Comparison of ENCODE assay signal across 10 mouse cellular contexts in the genomic region with DNA sequence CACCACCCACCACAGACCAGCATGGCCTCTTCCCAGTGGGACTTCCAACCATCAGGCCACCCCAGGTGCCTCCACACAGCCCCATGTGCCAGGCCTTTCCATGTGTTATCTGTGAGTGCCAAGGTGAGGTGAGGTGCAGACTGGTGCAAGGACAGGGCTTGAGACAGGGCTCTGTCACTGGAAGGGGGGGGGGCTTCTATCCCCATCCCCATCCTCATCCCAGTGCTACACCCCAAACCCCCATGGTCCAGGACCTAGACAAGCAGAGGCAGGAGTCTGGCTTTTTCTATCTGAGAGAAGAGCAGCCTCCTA. TPM values are rescaled to one million over a fixed set of nuclear protein-coding genes. Genes with fewer than 3 reads are reported as not detected.
DNase-seq lines count a peak whose midpoint lies in the region; ATAC-seq lines count a peak whose summit lies in the region.
"Had no signal": no experiment of that assay in that cellular context is flagged by ENCODE, and none has a peak within 500 bp of the region (broad histone marks: within the 10 kb centered on the region; RNA-seq: fewer than 3 reads in every experiment).

No protein-coding gene starts in this region.

- ATAC-seq in heart, embryonic 13.5 days (ENCODE audit: extremely low read depth, insufficient number of reproducible peaks, low FRiP score, low TSS enrichment), result peak; percentile 34; the same call in 1 of the 2 replicates
- ATAC-seq in lung, embryonic 16.5 days (ENCODE audit: low read depth), result no peak
- ATAC-seq in limb, embryonic 11.5 days (ENCODE audit: insufficient number of reproducible peaks, low FRiP score, low TSS enrichment, low read depth), result no peak; the same call in 1 of the 2 replicates
- no peak for ATAC-seq in stomach, embryonic 16.5 days (ENCODE audit: insufficient read depth, low FRiP score)

- peaks cover 44% of the 10 kb centered on the region for H3K4me1 ChIP-seq in heart, embryonic 13.5 days
- H3K4me1 ChIP-seq in lung, embryonic 16.5 days (replicated peaks; ENCODE audit: control insufficient read depth, insufficient read depth, low read length), result peaks cover 14% of the 10 kb centered on the region
- peaks cover 71% of the 10 kb centered on the region for H3K4me1 ChIP-seq in limb, embryonic 11.5 days (ENCODE audit: control insufficient read depth, insufficient read depth, low read length)
- H3K4me1 ChIP-seq in stomach, embryonic 16.5 days (ENCODE audit: control insufficient read depth, insufficient read depth, low read length), result peaks cover 27% of the 10 kb centered on the region

- no peak overlapping the region for H3K4me3 ChIP-seq in heart, embryonic 13.5 days
- H3K4me3 ChIP-seq in lung, embryonic 16.5 days (ENCODE audit: low read length), result no peak overlapping the region
- H3K4me3 ChIP-seq in limb, embryonic 11.5 days (ENCODE audit: low read depth, low read length), result peak overlapping the region; percentile 0; the same call in 1 of the 2 replicates
- no peak overlapping the region for H3K4me3 ChIP-seq in stomach, embryonic 16.5 days (replicated peaks; ENCODE audit: low read length)
- H3K4me3 ChIP-seq: layer of hippocampus, adult 2 months had no signal

- peak overlapping the region; percentile 21 for H3K27ac ChIP-seq in heart, embryonic 13.5 days (replicated peaks)
- H3K27ac ChIP-seq in lung, embryonic 16.5 days (ENCODE audit: low read length), result peak overlapping the region; percentile 33; the same call in 1 of the 2 replicates
- H3K27ac ChIP-seq in limb, embryonic 11.5 days (replicated peaks; ENCODE audit: low read depth, low read length), result peak overlapping the region; percentile 98
- H3K27ac ChIP-seq in stomach, embryonic 16.5 days (ENCODE audit: low read length), result peak overlapping the region; percentile 70
- H3K27ac ChIP-seq: layer of hippocampus, adult 2 months had no signal

- H3K36me3 ChIP-seq in heart, embryonic 13.5 days, result no peaks in the 10 kb centered on the region
- H3K36me3 ChIP-seq in lung, embryonic 16.5 days (ENCODE audit: control insufficient read depth, insufficient read depth, low read length), result no peaks in the 10 kb centered on the region
- H3K36me3 ChIP-seq in limb, embryonic 11.5 days (ENCODE audit: control insufficient read depth, insufficient read depth, low read length), result no peaks in the 10 kb centered on the region; the same call in 1 of the 2 replicates
- H3K36me3 ChIP-seq in stomach, embryonic 16.5 days (ENCODE audit: control insufficient read depth, insufficient read depth, low read length), result no peaks in the 10 kb centered on the region

- H3K9ac ChIP-seq in heart, embryonic 13.5 days, result no peak overlapping the region
- H3K9ac ChIP-seq in lung, embryonic 16.5 days (ENCODE audit: low read length), result no peak overlapping the region
- H3K9ac ChIP-seq in limb, embryonic 11.5 days (ENCODE audit: low read length), result peak overlapping the region; percentile 39
- H3K9ac ChIP-seq in stomach, embryonic 16.5 days (ENCODE audit: low read length), result no peak overlapping the region

- no peaks in the 10 kb centered on the region for H3K9me3 ChIP-seq in heart, embryonic 13.5 days
- no peaks in the 10 kb centered on the region for H3K9me3 ChIP-seq in lung, embryonic 16.5 days (ENCODE audit: control insufficient read depth, low read length)
- no peaks in the 10 kb centered on the region for H3K9me3 ChIP-seq in limb, embryonic 11.5 days (ENCODE audit: control insufficient read depth, low read length)
- no peaks in the 10 kb centered on the region for H3K9me3 ChIP-seq in stomach, embryonic 16.5 days (replicated peaks; ENCODE audit: control insufficient read depth, low read length)

- DNase-seq in heart, adult 8-10 months (ENCODE audit: low spot score), result no peak
- no peak for DNase-seq in lung, postnatal 14 days
- DNase-seq in limb, embryonic 11.5 days (ENCODE audit: low spot score), result peak; percentile 56
- no peak for DNase-seq in frontal cortex, postnatal 14 days (ENCODE audit: low spot score in 2 of 2)
- no peak for DNase-seq in lung, postnatal 36 days
- DNase-seq: adrenal gland, postnatal 10 days had no signal

- H3K4me2 ChIP-seq in heart, embryonic 13.5 days, result no peak overlapping the region
- no peak overlapping the region for H3K4me2 ChIP-seq in lung, embryonic 16.5 days (ENCODE audit: low read depth, low read length)
- peak overlapping the region; percentile 31; the same call in 1 of the 2 replicates for H3K4me2 ChIP-seq in limb, embryonic 11.5 days (ENCODE audit: low read depth, severe bottlenecking)
- H3K4me2 ChIP-seq in stomach, embryonic 16.5 days (ENCODE audit: low read depth, low read length), result no peak overlapping the region

- no peaks in the 10 kb centered on the region for H3K27me3 ChIP-seq in heart, embryonic 13.5 days (replicated peaks)
- no peaks in the 10 kb centered on the region for H3K27me3 ChIP-seq in lung, embryonic 16.5 days (ENCODE audit: control insufficient read depth, insufficient read depth, low read depth, low read length)
- H3K27me3 ChIP-seq in limb, embryonic 11.5 days (ENCODE audit: control insufficient read depth, insufficient read depth, low read length), result no peaks in the 10 kb centered on the region
- H3K27me3 ChIP-seq in stomach, embryonic 16.5 days (ENCODE audit: control insufficient read depth, insufficient read depth, low read length), result no peaks in the 10 kb centered on the region

RNA-seq across cellular contexts. Expression of a gene that starts 12.5 kb away (rescaled TPM):
- 8.6 and 10.4 TPM in 2 replicates for polyA plus RNA-seq in heart, embryonic 13.5 days (2015; fragmentation: Nextera tagmentation; extraction: Ambion mirVana)
- total RNA-seq in heart, adult 8-10 months (2022), result 10 to 100 TPM; 53.4 to 67.0 (median 62.7) TPM
- 12.9 and 13.7 TPM in 2 replicates for polyA plus RNA-seq in lung, embryonic 16.5 days (2015; fragmentation: Nextera tagmentation; extraction: Ambion mirVana)
- polyA plus RNA-seq in limb, embryonic 11.5 days (2014; fragmentation: Nextera tagmentation; extraction: Ambion mirVana), result 63.4 and 67.4 TPM in 2 replicates
- polyA plus RNA-seq in stomach, embryonic 16.5 days (2015; fragmentation: Nextera tagmentation; extraction: Ambion mirVana), result 14.2 and 14.5 TPM in 2 replicates

Comparison
In these comparisons a context has a peak if more than half of its experiments do, and no peak if none do; other contexts are left out.
1. H3K27ac ChIP-seq: peak in every context shown above with its lines; median percentile 98 in limb, embryonic 11.5 days; 70 in stomach, embryonic 16.5 days; 33 in lung, embryonic 16.5 days; 21 in heart, embryonic 13.5 days.